ENCODE assay signal across 10 mouse cellular contexts in genomic region chr10:82893872-82894650, GRCm38 (mm10). TPM values are rescaled to one million over a fixed set of nuclear protein-coding genes. Genes with fewer than 3 reads are reported as not detected.
DNase-seq lines count a peak whose midpoint lies in the region; ATAC-seq and TF ChIP-seq lines count a peak whose summit lies in the region.
"Had no signal": no experiment of that assay in that cellular context is flagged by ENCODE, and none has a peak within 500 bp of the region (broad histone marks: within the 10 kb centered on the region; RNA-seq: fewer than 3 reads in every experiment).

No protein-coding gene starts in this region.

- no peak for TF ChIP-seq POLR2A in brain, embryonic 14.5 days (IDR thresholded peaks at IDR 0.05; ENCODE audit: borderline replicate concordance, extremely low read depth, insufficient read depth, insufficient read length, poor library complexity, severe bottlenecking)

- peak; percentile 15 for DNase-seq in lung, postnatal 0 days (ENCODE audit: low spot score)
- no peak for DNase-seq in lung, postnatal 36 days
- peak; percentile 76 for DNase-seq in brain, embryonic 14.5 days (ENCODE audit: low read depth)
- peak; percentile 25 for DNase-seq in induced T-regulatory cell, adult 2 months (ENCODE audit: low read depth)
- peak; percentile 45 to 70 for DNase-seq in right cerebral cortex, postnatal 36 days (ENCODE audit: low spot score in 2 of 2)
- no peak for DNase-seq in embryo, embryonic 10.5 days (ENCODE audit: low spot score)
- no peak for DNase-seq in heart, adult 11 months
- DNase-seq: lung, postnatal 14 days had no signal

- TF ChIP-seq EP300 in lung, postnatal 0 days (IDR thresholded peaks at IDR 0.05) = no peak

- no peak overlapping the region for H3K27ac ChIP-seq in lung, postnatal 0 days (ENCODE audit: low read length)
- H3K27ac ChIP-seq: limb, embryonic 12.5 days; neural tube, embryonic 12.5 days had no signal

- peaks cover 13% of the 10 kb centered on the region; the same call in 1 of the 2 replicates for H3K36me3 ChIP-seq in lung, postnatal 0 days (ENCODE audit: insufficient read depth, low read length)

- no peak for ATAC-seq in lung, postnatal 0 days

- H3K27me3 ChIP-seq in lung, postnatal 0 days (replicated peaks; ENCODE audit: insufficient read depth, low read length) = no peaks in the 10 kb centered on the region
- H3K27me3 ChIP-seq: limb, embryonic 12.5 days; neural tube, embryonic 12.5 days had no signal

- 0 out of 2 replicates have a peak, but pooled peaks cover 3% of the 10 kb centered on the region for H3K4me1 ChIP-seq in lung, postnatal 0 days (ENCODE audit: insufficient read depth, low read depth, low read length)
- H3K4me1 ChIP-seq: limb, embryonic 12.5 days; neural tube, embryonic 12.5 days had no signal

- TF ChIP-seq CTCF in lung, postnatal 0 days (IDR thresholded peaks at IDR 0.05) = no peak
- no peak for TF ChIP-seq CTCF in brain, embryonic 14.5 days (IDR thresholded peaks at IDR 0.05; ENCODE audit: borderline replicate concordance, extremely low read depth, insufficient read depth, insufficient read length)

- H3K4me2 ChIP-seq in lung, postnatal 0 days (replicated peaks; ENCODE audit: low read depth, low read length) = no peak overlapping the region
- H3K4me2 ChIP-seq: limb, embryonic 12.5 days; neural tube, embryonic 12.5 days had no signal

- H3K4me3 ChIP-seq in lung, postnatal 0 days (ENCODE audit: low read depth, low read length) = no peak overlapping the region
- H3K4me3 ChIP-seq: limb, embryonic 12.5 days; neural tube, embryonic 12.5 days had no signal

- no peak overlapping the region for H3K9ac ChIP-seq in lung, postnatal 0 days (replicated peaks; ENCODE audit: low read depth)
- H3K9ac ChIP-seq: limb, embryonic 12.5 days; neural tube, embryonic 12.5 days had no signal

- H3K9me3 ChIP-seq in lung, postnatal 0 days (ENCODE audit: low read length) = no peaks in the 10 kb centered on the region
- H3K9me3 ChIP-seq: limb, embryonic 12.5 days; neural tube, embryonic 12.5 days had no signal

- 61% methylated on average over 18 of the region's 18 CpGs for WGBS in lung, postnatal 0 days

RNA-seq across cellular contexts. Expression of gene Eid3, which starts 27.6 kb away (rescaled TPM):
- polyA plus RNA-seq in lung, postnatal 0 days (2015; fragmentation: Nextera tagmentation; extraction: Ambion mirVana) = not detected in 2 replicates
- 0.57 and 1.2 TPM in 2 replicates for polyA plus RNA-seq in brain, embryonic 14.5 days (2012; rRNA removed)

Comparison
In these comparisons a context has a peak if more than half of its experiments do, and no peak if none do; other contexts are left out.
1. DNase-seq: peak in lung, postnatal 0 days (single experiment), brain, embryonic 14.5 days (single experiment), induced T-regulatory cell, adult 2 months (single experiment) and right cerebral cortex, postnatal 36 days (2 of 2); none in lung, postnatal 36 days (single experiment), embryo, embryonic 10.5 days (single experiment) and heart, adult 11 months (single experiment).